In genomic region chr6:67535005-67535776, GRCm38 (mm10) we compare ENCODE assay signal across 8 mouse cellular contexts. TPM values are rescaled to one million over a fixed set of nuclear protein-coding genes. Genes with fewer than 3 reads are reported as not detected.
A peak's percentile ranks its signal among the peaks of the same experiment; 100 is the strongest.
DNase-seq lines count a peak whose midpoint lies in the region; ATAC-seq and TF ChIP-seq lines count a peak whose summit lies in the region.

No protein-coding gene starts in this region.

- ATAC-seq in forebrain, embryonic 12.5 days (ENCODE audit: low FRiP score) = peak; percentile 70
- peak; percentile 35 for ATAC-seq in megakaryocyte-erythroid progenitor cell, adult 5-6 weeks (replicated peaks; ENCODE audit: low FRiP score, low TSS enrichment, poor library complexity, severe bottlenecking)
- no peak for ATAC-seq in stomach, postnatal 0 days (ENCODE audit: low FRiP score, low TSS enrichment)

- peak; percentile 41 for DNase-seq in urinary bladder, postnatal 25 days (ENCODE audit: low spot score)
- no peak for DNase-seq in urinary bladder, postnatal 4 days (ENCODE audit: low spot score in 2 of 2)
- DNase-seq in kidney, postnatal 4 days = peak; percentile 49 to 63
- DNase-seq in stomach, postnatal 0 days (ENCODE audit: low spot score) = peak; percentile 28
- no peak for DNase-seq in cerebellum, adult 8-10 months
- DNase-seq in heart, postnatal 14 days = no peak

- H3K4me2 ChIP-seq in forebrain, embryonic 12.5 days = peak overlapping the region; percentile 80
- peak overlapping the region; percentile 49 for H3K4me2 ChIP-seq in stomach, postnatal 0 days (replicated peaks; ENCODE audit: low read depth)

- H3K4me3 ChIP-seq in forebrain, embryonic 12.5 days (replicated peaks) = peak overlapping the region; percentile 46
- peak overlapping the region; percentile 44 for H3K4me3 ChIP-seq in stomach, postnatal 0 days (ENCODE audit: low read depth, low read length)

- H3K36me3 ChIP-seq in forebrain, embryonic 12.5 days (replicated peaks) = no peaks in the 10 kb centered on the region
- H3K36me3 ChIP-seq in stomach, postnatal 0 days (ENCODE audit: control insufficient read depth, insufficient read depth, low read length) = no peaks in the 10 kb centered on the region

- no peaks in the 10 kb centered on the region for H3K9me3 ChIP-seq in forebrain, embryonic 12.5 days
- no peaks in the 10 kb centered on the region for H3K9me3 ChIP-seq in stomach, postnatal 0 days (ENCODE audit: control insufficient read depth, low read length)

- intact Hi-C loops in heart, postnatal 14 days (cut with DNase I) = no loop called here

- peaks cover 16% of the 10 kb centered on the region for H3K4me1 ChIP-seq in forebrain, embryonic 12.5 days
- H3K4me1 ChIP-seq in stomach, postnatal 0 days (replicated peaks; ENCODE audit: control insufficient read depth, insufficient read depth) = no peaks in the 10 kb centered on the region

- WGBS in forebrain, embryonic 12.5 days = under 1% methylated on average over 62 of the region's 62 CpGs
- under 1% methylated on average over 61 of the region's 62 CpGs for WGBS in stomach, postnatal 0 days

- H3K27ac ChIP-seq in forebrain, embryonic 12.5 days = no peak overlapping the region
- H3K27ac ChIP-seq in stomach, postnatal 0 days (replicated peaks) = peak overlapping the region; percentile 83

- 0 out of 2 replicates have a peak overlapping the region, but pooled peaks have one; percentile 12 for H3K9ac ChIP-seq in forebrain, embryonic 12.5 days
- H3K9ac ChIP-seq in stomach, postnatal 0 days (ENCODE audit: low read length) = peak overlapping the region; percentile 61

- no peak for TF ChIP-seq CTCF in stomach, postnatal 0 days (IDR thresholded peaks at IDR 0.05; ENCODE audit: low read depth)

- no peak for TF ChIP-seq EP300 in stomach, postnatal 0 days (optimal IDR thresholded peaks at IDR 0.05)

- peaks cover 59% of the 10 kb centered on the region for H3K27me3 ChIP-seq in forebrain, embryonic 12.5 days
- H3K27me3 ChIP-seq in stomach, postnatal 0 days (ENCODE audit: control insufficient read depth, insufficient read depth, low read length) = peaks cover 9% of the 10 kb centered on the region; the same call in 1 of the 2 replicates

RNA-seq across cellular contexts. Expression of gene Tacstd2, which starts 0.4 kb away (rescaled TPM):
- 1.8 and 4.2 TPM in 2 replicates for polyA plus RNA-seq in forebrain, embryonic 12.5 days (2016; fragmentation: Nextera tagmentation; extraction: Ambion mirVana)
- total RNA-seq in megakaryocyte-erythroid progenitor cell, adult 5-6 weeks (2014; fragmentation: Nextera tagmentation) = 7.3 and 8.7 TPM in 2 replicates
- 6.5 and 15.5 TPM in 2 replicates for total RNA-seq in megakaryocyte-erythroid progenitor cell, adult 5-6 weeks (2017)
- polyA plus RNA-seq in stomach, postnatal 0 days (2015; fragmentation: Nextera tagmentation; extraction: Ambion mirVana) = 260 and 272 TPM in 2 replicates
- total RNA-seq in heart, postnatal 14 days (2021) = under 1 TPM; 0.12 to 0.17 TPM

RNA-seq across cellular contexts. Expression of gene Il23r, which starts 43.5 kb away (rescaled TPM):
- not detected in 2 replicates for polyA plus RNA-seq in forebrain, embryonic 12.5 days (2016; fragmentation: Nextera tagmentation; extraction: Ambion mirVana)
- total RNA-seq in megakaryocyte-erythroid progenitor cell, adult 5-6 weeks (2014; fragmentation: Nextera tagmentation) = not detected in 2 replicates
- not detected in 2 replicates for total RNA-seq in megakaryocyte-erythroid progenitor cell, adult 5-6 weeks (2017)
- polyA plus RNA-seq in stomach, postnatal 0 days (2015; fragmentation: Nextera tagmentation; extraction: Ambion mirVana) = 0.04 and 0.07 TPM in 2 replicates
- not detected for total RNA-seq in heart, postnatal 14 days (2021)

Comparison
In these comparisons a context has a peak if more than half of its experiments do, and no peak if none do; other contexts are left out.
1. DNase-seq: peak in urinary bladder, postnatal 25 days (single experiment), kidney, postnatal 4 days (2 of 2) and stomach, postnatal 0 days (single experiment); none in urinary bladder, postnatal 4 days (0 of 2), cerebellum, adult 8-10 months (single experiment) and heart, postnatal 14 days (0 of 2).
2. RNA of gene Tacstd2, which starts 0.4 kb away (total RNA-seq): 6.5 to 15.5 TPM in megakaryocyte-erythroid progenitor cell, adult 5-6 weeks; 0.12 to 0.17 TPM in heart, postnatal 14 days; every median in the first group is over 4 times any median in the second.